Mouse (Mus musculus) liver, embryonic 14 days (tissue): Measurements from ENCODE around the gene Ly9. TPM values are rescaled to one million over a fixed set of nuclear protein-coding genes. Genes with fewer than 3 reads are reported as not detected.

Source experiments
- polyA plus RNA-seq: library from polyadenylated mRNA; depleted of rRNA; stranded (reverse); fragments of >200 nt; gene quantifications from 2 replicates; pipeline ENCODE4 v1.2.3, GENCODE M21; 2012; rRNA removed

Gene Ly9
- 1.1 and 1.5 TPM in 2 replicates for polyA plus RNA-seq

GRCm38 (mm10) chr1:171607176-171607575 is at the start of gene Ly9:
Gene Ly9, minus strand, starts transcription at chr1:171607410.

GRCm38 (mm10) chr1:171652734-171653133 is 45.5 kb upstream of the Ly9 start, which contains the start of gene Slamf7:
Gene Slamf7, minus strand, starts transcription at chr1:171653035.

GRCm38 (mm10) chr1:171558898-171559297 is 48.3 kb downstream of the Ly9 start, which contains the start of gene Cd244a:
Gene Cd244a, plus strand, starts transcription at chr1:171559193.

Other genes with a start within 250 kb of the Ly9 start
- 0.23 and 0.24 TPM in 2 replicates for gene Klhdc9, start 246.6 kb downstream of the Ly9 start, polyA plus RNA-seq
- 0.06 and 0.21 TPM in 2 replicates for gene Nectin4, start 237.3 kb downstream of the Ly9 start, polyA plus RNA-seq
- 2.7 and 3.5 TPM in 2 replicates for gene Arhgap30, start 218.5 kb downstream of the Ly9 start, polyA plus RNA-seq
- gene Usf1, start 196.1 kb downstream of the Ly9 start, polyA plus RNA-seq, result 13.6 and 16.4 TPM in 2 replicates
- gene Tstd1, start 188.5 kb downstream of the Ly9 start, polyA plus RNA-seq, result 0.86 and 0.90 TPM in 2 replicates
- 12.0 and 13.4 TPM in 2 replicates for gene F11r, start 169.9 kb downstream of the Ly9 start, polyA plus RNA-seq
- gene Alyref2, start 103.9 kb downstream of the Ly9 start, polyA plus RNA-seq, result 2.0 and 2.4 TPM in 2 replicates
- not detected in 2 replicates for gene Itln1, start 72.1 kb downstream of the Ly9 start, polyA plus RNA-seq
- gene Cd244a, start 48.2 kb downstream of the Ly9 start, polyA plus RNA-seq, result 0.11 and 0.17 TPM in 2 replicates
- 0.02 and 0.06 TPM in 2 replicates for gene Slamf7, start 45.6 kb upstream of the Ly9 start, polyA plus RNA-seq
- 4.7 and 6.8 TPM in 2 replicates for gene Cd48, start 74.6 kb upstream of the Ly9 start, polyA plus RNA-seq
- gene Slamf1, start 159.7 kb upstream of the Ly9 start, polyA plus RNA-seq, result 1.6 and 1.8 TPM in 2 replicates
- 3.2 and 4.5 TPM in 2 replicates for gene Cd84, start 232.3 kb upstream of the Ly9 start, polyA plus RNA-seq